Mouse (Mus musculus): Measurements from ENCODE around the gene Chst12. TPM values are rescaled to one million over a fixed set of nuclear protein-coding genes. Genes with fewer than 3 reads are reported as not detected.

The Chst12 gene
- total and polyA plus RNA-seq, 2 experiments from 2014 or later: 11.5 to 22.4 TPM

- DNase-seq: peak; percentile 31
Observed at GRCm38 (mm10) chr5:140565451-140565850, 60.1 kb downstream of the Chst12 start.

GRCm38 (mm10) chr5:140565856-140566255 lies 60.5 kb downstream of the Chst12 start:
- no peak overlapping the region for H3K9ac ChIP-seq
- peak; percentile 53 for TF ChIP-seq CTCF (IDR thresholded peaks at IDR 0.05; ENCODE audit: low read depth)
- WGBS: 49% methylated on average over 6 of the region's 6 CpGs
- 0 out of 2 replicates have a peak, but pooled peaks cover 2% of the 10 kb centered on the region for H3K4me1 ChIP-seq (ENCODE audit: insufficient read depth)
- no peak overlapping the region for H3K4me3 ChIP-seq (ENCODE audit: low read depth, low read length)
- ATAC-seq (peak; percentile 57), DNase-seq (no peak)
- H3K4me2 ChIP-seq (ENCODE audit: low read depth): no peak overlapping the region
- no peaks in the 10 kb centered on the region for H3K27me3 ChIP-seq (ENCODE audit: insufficient read depth, low read length)
- H3K9me3 ChIP-seq (ENCODE audit: low read length): no peaks in the 10 kb centered on the region
- no peaks in the 10 kb centered on the region for H3K36me3 ChIP-seq (ENCODE audit: insufficient read depth)
- H3K27ac ChIP-seq (ENCODE audit: low read depth, low read length): no peak overlapping the region

More at GRCm38 (mm10) chr5:140565451-140565850, 60.1 kb downstream of the Chst12 start:
- WGBS: 30% methylated on average over 5 of the region's 5 CpGs
- TF ChIP-seq CTCF (IDR thresholded peaks at IDR 0.05; ENCODE audit: low read depth): no peak
- ATAC-seq: peak; percentile 78
- no peaks in the 10 kb centered on the region for H3K27me3 ChIP-seq (ENCODE audit: insufficient read depth, low read length)
- H3K4me2 ChIP-seq (ENCODE audit: low read depth): no peak overlapping the region
- H3K27ac ChIP-seq (ENCODE audit: low read depth, low read length): no peak overlapping the region
- 0 out of 2 replicates have a peak, but pooled peaks cover 2% of the 10 kb centered on the region for H3K4me1 ChIP-seq (ENCODE audit: insufficient read depth)
- H3K9ac ChIP-seq: no peak overlapping the region
- H3K9me3 ChIP-seq (ENCODE audit: low read length): no peaks in the 10 kb centered on the region
- no peak overlapping the region for H3K4me3 ChIP-seq (ENCODE audit: low read depth, low read length)
- no peaks in the 10 kb centered on the region for H3K36me3 ChIP-seq (ENCODE audit: insufficient read depth)

GRCm38 (mm10) chr5:140566271-140566670 lies 60.9 kb downstream of the Chst12 start:
- Histone ChIP-seq H3K4me1 (ENCODE audit: insufficient read depth) (0 out of 2 replicates have a peak, but pooled peaks cover 2% of the 10 kb centered on the region), H3K9me3 (ENCODE audit: low read length) (no peaks in the 10 kb centered on the region), H3K4me2 (ENCODE audit: low read depth) (no peak overlapping the region), H3K9ac (no peak overlapping the region), H3K36me3 (ENCODE audit: insufficient read depth) (no peaks in the 10 kb centered on the region), H3K4me3 (ENCODE audit: low read depth, low read length) (no peak overlapping the region), H3K27me3 (ENCODE audit: insufficient read depth, low read length) (no peaks in the 10 kb centered on the region), H3K27ac (ENCODE audit: low read depth, low read length) (no peak overlapping the region)
- no peak for TF ChIP-seq CTCF (IDR thresholded peaks at IDR 0.05; ENCODE audit: low read depth)
- ATAC-seq: no peak
- DNase-seq: no peak
- WGBS: 73% methylated on average over 4 of the region's 4 CpGs

GRCm38 (mm10) chr5:140567321-140567720 lies 62.0 kb downstream of the Chst12 start:
- no peak overlapping the region for H3K27ac ChIP-seq (ENCODE audit: low read depth, low read length)
- no peaks in the 10 kb centered on the region for H3K36me3 ChIP-seq (ENCODE audit: insufficient read depth)
- no peak overlapping the region for H3K4me3 ChIP-seq (ENCODE audit: low read depth, low read length)
- WGBS: 54% methylated on average over 11 of the region's 11 CpGs
- H3K27me3 ChIP-seq (ENCODE audit: insufficient read depth, low read length): no peaks in the 10 kb centered on the region
- ATAC-seq (no peak), DNase-seq (no peak)
- 0 out of 2 replicates have a peak, but pooled peaks cover 2% of the 10 kb centered on the region for H3K4me1 ChIP-seq (ENCODE audit: insufficient read depth)
- no peaks in the 10 kb centered on the region for H3K9me3 ChIP-seq (ENCODE audit: low read length)
- H3K4me2 ChIP-seq (ENCODE audit: low read depth): no peak overlapping the region
- no peak for TF ChIP-seq CTCF (IDR thresholded peaks at IDR 0.05; ENCODE audit: low read depth)
- H3K9ac ChIP-seq: no peak overlapping the region

GRCm38 (mm10) chr5:140567751-140568150 lies 62.4 kb downstream of the Chst12 start:
- H3K4me3 ChIP-seq (ENCODE audit: low read depth, low read length): no peak overlapping the region
- H3K27ac ChIP-seq (ENCODE audit: low read depth, low read length): no peak overlapping the region
- H3K36me3 ChIP-seq (ENCODE audit: insufficient read depth): no peaks in the 10 kb centered on the region
- H3K4me2 ChIP-seq (ENCODE audit: low read depth): no peak overlapping the region
- no peak for ATAC-seq
- 88% methylated on average over 5 of the region's 5 CpGs for WGBS
- H3K9me3 ChIP-seq (ENCODE audit: low read length): no peaks in the 10 kb centered on the region
- H3K4me1 ChIP-seq (ENCODE audit: insufficient read depth): 0 out of 2 replicates have a peak, but pooled peaks cover 2% of the 10 kb centered on the region
- no peaks in the 10 kb centered on the region for H3K27me3 ChIP-seq (ENCODE audit: insufficient read depth, low read length)
- no peak for TF ChIP-seq CTCF (IDR thresholded peaks at IDR 0.05; ENCODE audit: low read depth)
- DNase-seq: no peak
- H3K9ac ChIP-seq: no peak overlapping the region

GRCm38 (mm10) chr5:140568321-140568970 lies 63.1 kb downstream of the Chst12 start:
- Histone ChIP-seq H3K4me1 (ENCODE audit: insufficient read depth) (0 out of 2 replicates have a peak, but pooled peaks cover 2% of the 10 kb centered on the region), H3K4me2 (ENCODE audit: low read depth) (no peak overlapping the region), H3K9ac (no peak overlapping the region), H3K9me3 (ENCODE audit: low read length) (no peaks in the 10 kb centered on the region), H3K36me3 (ENCODE audit: insufficient read depth) (no peaks in the 10 kb centered on the region), H3K27me3 (ENCODE audit: insufficient read depth, low read length) (no peaks in the 10 kb centered on the region), H3K27ac (ENCODE audit: low read depth, low read length) (no peak overlapping the region), H3K4me3 (ENCODE audit: low read depth, low read length) (no peak overlapping the region)
- DNase-seq (peak; percentile 67), ATAC-seq (no peak)
- 47% methylated on average over 10 of the region's 10 CpGs for WGBS
- TF ChIP-seq CTCF (IDR thresholded peaks at IDR 0.05; ENCODE audit: low read depth): peak; percentile 84

- H3K4me1 ChIP-seq (ENCODE audit: insufficient read depth): 0 out of 2 replicates have a peak, but pooled peaks cover 2% of the 10 kb centered on the region
- no peak overlapping the region for H3K4me2 ChIP-seq (ENCODE audit: low read depth)
- no peaks in the 10 kb centered on the region for H3K27me3 ChIP-seq (ENCODE audit: insufficient read depth, low read length)
- H3K4me3 ChIP-seq (ENCODE audit: low read depth, low read length): no peak overlapping the region
- no peaks in the 10 kb centered on the region for H3K9me3 ChIP-seq (ENCODE audit: low read length)
- no peak overlapping the region for H3K27ac ChIP-seq (ENCODE audit: low read depth, low read length)
- WGBS: 85% methylated on average over 16 of the region's 16 CpGs
- no peak for DNase-seq
- H3K9ac ChIP-seq: no peak overlapping the region
- TF ChIP-seq CTCF (IDR thresholded peaks at IDR 0.05; ENCODE audit: low read depth): peak; percentile 23; the same call in 1 of the 2 replicates
- no peak for ATAC-seq
- H3K36me3 ChIP-seq (ENCODE audit: insufficient read depth): no peaks in the 10 kb centered on the region
Observed at GRCm38 (mm10) chr5:140569032-140569595, 63.8 kb downstream of the Chst12 start.
